Mouse (Mus musculus): Measurements from ENCODE around the gene Mgarp.
"Not testable (repeated sequence)": the region's sequence is repeated elsewhere in the genome, so short reads cannot be mapped to it uniquely, and the experiment has no call there.

Mgarp gene

DNA sequence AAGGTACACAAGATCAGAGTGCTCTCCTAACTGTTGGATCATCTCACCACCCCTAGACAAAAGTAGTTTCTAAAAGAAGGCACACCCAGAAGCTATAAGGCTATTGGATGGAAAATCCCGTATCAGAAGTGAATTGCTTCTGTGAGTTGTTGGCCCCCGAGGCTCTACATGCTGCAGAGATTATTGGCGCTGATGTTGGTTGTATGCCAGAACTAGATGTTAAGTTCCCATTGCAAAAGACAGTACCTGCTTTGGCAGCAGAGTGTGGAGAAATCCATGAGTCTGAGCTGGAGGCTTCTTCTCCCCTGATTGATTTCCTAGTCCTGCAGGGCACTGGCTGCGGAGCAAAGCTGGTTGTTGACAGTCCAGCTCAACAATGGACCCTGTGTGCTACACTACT is 28.5 kb downstream of the Mgarp start:
- no peak for DNase-seq (ENCODE audit: extremely low spot score, low spot score)

DNA sequence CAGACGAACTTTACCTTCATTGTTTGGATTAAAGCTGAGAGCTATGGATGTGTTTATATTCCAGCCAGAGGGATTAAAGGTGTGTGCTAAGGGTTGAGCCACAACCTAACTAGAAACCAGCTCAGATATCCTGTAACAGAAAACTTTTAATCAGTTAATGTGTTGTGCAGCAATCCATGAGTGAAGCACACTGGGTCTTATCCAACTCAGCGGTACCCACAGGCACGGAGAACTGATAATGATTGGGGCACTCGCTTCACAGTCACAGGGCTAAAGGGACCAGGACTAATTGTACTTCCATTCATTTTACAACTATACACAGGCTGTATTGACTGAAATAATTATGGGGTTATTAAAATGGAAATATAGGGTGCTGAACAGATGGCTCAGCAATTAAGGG is 29.6 kb downstream of the Mgarp start:
- no peak for DNase-seq (ENCODE audit: extremely low spot score, low spot score)

DNA sequence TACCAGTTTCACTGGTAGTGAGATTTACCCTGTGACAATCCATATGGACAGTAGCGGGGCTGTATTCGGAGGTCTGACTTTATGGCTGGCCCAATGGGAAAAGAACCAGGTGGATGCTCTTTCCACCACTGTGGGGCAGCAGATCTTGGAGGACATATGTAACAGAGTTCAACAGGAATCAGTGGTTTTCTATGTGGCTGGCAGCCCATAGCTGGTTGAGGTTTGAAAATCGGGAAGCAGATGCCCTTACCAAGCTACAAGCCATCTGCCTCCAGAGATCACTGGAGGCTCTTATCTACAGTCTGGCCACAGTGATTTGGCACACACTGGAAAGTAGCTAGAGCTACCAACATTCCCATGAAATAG is 31.0 kb downstream of the Mgarp start:
- DNase-seq (ENCODE audit: extremely low spot score, low spot score), result no peak

DNA sequence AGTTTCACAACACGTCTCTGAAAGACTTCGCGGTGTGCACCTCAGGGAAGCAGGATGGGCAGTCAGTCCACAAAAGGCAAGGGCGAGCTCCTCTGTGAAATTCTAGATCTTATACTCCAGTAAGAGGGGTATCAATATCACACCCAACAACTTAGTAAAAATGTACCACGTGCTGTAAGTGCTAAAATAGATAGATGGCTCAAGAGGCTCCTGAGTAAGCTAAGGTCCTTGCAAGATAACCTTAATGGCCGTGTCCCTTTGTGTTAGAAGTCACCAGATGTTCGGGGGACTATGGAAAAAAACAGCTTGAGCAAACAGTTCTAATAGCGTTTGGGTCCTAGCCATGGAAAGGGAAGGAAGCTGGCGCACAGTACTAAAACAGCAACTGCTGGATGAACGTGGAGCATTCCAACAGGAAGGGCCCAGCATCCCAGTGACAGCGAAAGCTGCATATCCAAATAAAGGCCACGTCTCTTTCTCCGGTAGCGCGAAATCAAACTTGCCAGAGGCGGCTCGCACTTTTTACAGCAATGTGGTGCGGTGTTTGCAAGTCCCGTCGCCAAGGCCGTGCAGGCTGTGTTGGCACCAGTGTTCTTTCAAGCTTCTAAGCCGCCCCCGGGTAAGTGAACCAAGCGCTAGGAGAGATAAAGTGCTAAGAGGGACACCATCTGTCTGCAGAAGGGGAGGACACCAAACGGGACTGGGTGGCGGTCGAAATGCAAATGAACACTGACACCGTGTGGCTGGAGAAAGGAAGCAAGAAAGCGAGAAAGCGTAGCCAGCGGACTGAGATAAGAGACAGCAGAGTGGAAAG is 31.6 kb downstream of the Mgarp start:
- peak; percentile 77 for DNase-seq (ENCODE audit: extremely low spot score, low spot score)

DNA sequence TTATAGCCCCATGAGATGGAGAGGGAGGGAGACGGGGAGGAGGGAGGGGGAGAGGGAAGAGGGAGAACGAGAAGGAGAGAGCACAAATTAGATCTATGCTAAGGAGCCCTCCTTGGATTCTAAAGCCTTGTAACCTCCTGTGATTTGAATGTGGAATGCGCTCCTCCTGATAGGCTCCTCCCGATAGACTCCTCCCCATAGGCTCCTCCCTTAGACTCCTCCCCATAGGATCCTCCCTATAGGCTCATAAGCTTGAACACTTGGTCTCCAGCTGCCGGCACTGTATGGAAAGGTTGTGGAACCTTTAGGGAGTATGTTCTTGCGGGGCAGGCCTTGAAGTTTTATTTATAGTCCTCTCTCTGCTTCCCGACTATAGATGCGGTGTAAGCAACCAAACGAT is 35.5 kb downstream of the Mgarp start:
- DNase-seq (ENCODE audit: extremely low spot score, low spot score), result no peak

DNA sequence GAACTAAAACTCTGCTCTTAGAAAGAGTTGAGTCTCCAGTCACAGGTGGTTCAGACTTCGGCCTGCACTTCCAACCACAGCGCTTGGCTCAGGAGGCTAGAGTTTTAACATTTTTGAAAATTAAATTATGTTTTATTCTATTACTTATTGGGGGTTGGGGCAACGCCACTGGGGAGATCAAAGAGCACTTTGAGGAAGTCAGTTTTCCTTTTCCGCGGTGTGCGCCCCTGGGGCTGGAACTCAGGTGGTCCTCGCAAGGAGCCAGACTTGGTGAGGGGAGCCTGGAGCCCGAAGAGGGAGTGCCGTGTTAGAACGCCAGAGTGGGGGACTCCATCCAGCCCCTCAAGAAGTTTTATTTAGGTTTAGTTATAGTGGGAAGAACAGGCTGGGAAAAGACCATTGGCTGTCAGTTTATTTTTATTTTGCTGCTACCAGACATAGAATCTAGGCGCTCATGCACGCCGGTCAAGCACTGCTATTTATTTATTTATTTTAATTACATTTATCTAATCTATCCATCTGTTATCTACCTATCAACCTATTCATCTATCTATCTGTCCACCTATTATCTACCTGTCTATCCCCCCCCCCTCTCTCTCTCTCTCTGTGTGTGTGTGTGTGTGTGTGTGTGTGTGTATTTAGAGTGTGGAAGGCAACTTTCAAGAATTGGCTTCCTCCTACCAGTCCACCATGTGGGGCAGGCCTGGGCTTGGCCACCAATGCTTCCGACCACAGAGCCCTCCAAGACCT is 36.8 kb downstream of the Mgarp start:
- DNase-seq (ENCODE audit: extremely low spot score, low spot score), result no peak

DNA sequence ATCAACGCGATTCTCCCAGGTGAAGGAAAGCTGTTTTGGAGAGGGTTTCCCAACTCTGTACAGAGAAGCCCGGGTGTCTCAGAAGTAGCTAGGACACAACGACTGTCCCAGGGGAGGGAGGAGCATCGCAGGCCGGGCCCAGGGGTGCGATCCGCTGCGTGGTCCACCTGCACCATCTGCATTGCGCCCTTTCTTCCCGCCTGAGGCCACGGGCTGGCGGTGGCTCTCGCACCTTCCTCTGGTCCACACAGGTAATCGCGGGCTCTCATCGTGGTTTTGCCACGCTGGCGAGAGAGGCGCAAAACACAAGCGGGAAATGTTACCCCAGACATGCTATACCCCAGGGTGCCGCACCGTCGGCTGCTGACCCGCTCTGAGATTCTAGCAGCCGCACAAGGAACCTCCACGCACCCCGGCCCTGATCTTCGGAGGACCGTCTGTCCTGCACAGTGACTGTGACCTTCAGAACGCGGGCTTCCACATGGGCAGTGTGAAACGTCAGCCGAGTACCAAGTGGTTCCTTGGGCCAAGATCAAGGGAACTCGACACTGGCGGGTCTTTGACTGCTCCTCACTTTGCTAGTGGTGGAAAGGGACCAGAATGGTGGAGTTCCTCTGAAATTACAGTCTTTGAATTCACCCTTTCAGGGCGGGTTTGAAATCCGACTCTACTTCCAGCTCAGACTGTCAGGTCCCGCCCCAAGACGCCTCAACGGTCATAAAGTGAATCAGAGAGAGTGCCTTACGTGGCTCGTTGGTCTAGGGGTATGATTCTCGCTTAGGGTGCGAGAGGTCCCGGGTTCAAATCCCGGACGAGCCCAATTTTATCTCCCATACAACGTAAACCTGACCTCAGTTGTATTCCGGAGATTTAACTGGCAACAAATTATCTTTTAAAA is 37.6 kb downstream of the Mgarp start:
- DNase-seq (ENCODE audit: extremely low spot score, low spot score), result peak; percentile 94

DNA sequence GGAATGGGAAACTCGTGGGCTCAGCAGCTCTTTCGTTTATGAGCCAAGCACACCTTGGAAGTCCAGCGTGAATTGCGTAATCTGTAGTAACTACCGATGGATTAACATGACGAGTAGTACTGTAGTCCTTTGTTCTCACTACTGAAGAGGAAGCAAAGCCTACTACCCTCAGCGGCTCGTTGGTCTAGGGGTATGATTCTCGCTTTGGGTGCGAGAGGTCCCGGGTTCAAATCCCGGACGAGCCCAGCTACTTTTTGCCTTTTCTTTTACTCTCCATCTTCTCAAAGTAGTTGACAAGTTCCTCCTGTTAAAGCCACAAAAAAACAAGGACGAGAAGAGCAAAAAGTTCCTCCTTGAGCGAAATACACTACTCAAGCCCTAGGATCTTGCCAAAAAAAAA is 38.4 kb downstream of the Mgarp start:
- peak; percentile 89 for DNase-seq (ENCODE audit: extremely low spot score, low spot score)

DNA sequence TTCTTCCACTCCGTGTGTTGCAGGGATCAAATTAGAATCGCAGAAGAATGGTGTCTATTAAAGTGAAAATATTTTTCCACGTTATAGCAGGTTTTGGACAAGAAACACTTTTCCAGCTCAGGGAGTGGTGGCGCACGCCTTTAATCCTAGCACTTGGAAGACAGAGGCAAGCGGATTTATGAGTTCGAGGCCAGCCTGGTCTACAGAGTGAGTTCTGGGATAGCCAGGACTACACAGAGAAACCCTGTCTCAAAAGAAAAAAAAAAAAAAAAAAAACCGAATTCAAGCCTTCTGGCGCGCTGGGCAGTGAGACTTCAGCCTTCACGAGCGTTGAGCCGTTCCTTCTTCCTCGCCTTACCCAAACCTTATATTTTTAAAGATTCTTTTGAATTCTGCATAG is 38.9 kb downstream of the Mgarp start:
- DNase-seq (ENCODE audit: extremely low spot score, low spot score), result peak; percentile 46

DNA sequence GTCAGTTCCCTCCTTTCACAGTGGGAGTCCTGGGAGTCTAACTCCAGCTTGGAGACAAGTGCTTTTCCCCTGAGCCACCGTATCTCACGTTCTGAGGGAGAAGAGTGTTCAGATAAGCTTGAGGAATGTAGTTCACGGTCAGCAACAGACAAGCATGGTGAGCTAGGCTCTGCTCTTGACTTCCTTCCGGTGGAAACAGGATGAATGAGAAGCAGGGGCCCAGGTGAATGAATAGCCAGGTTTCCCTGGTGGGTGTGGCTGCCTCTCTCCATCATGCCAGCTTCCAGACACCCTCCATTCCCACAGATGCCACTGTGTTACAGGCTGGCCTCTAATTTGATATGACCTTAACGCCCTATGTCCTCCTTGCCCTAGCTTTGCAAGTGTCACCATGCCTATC is 39.5 kb downstream of the Mgarp start:
- no peak for DNase-seq (ENCODE audit: extremely low spot score, low spot score)

DNA sequence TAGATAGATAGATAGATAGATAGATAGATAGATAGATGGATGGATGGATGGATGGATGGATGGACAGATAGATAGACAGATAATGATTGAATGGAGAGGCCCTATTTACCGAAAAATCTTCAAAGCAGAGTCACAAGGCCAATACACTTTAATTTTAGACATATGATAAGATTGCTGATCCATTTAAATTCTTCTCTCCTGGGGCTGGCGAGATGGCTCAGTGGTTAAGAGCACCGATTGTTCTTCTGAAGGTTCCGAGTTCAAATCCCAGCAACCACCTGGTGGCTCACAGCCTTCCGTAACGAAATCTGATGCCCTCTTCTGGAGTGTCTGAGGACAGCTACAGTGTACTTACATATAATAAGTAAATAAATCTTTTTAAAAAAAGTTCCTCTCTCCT is 41.6 kb downstream of the Mgarp start:
- DNase-seq (ENCODE audit: extremely low spot score, low spot score), result not testable (repeated sequence)

DNA sequence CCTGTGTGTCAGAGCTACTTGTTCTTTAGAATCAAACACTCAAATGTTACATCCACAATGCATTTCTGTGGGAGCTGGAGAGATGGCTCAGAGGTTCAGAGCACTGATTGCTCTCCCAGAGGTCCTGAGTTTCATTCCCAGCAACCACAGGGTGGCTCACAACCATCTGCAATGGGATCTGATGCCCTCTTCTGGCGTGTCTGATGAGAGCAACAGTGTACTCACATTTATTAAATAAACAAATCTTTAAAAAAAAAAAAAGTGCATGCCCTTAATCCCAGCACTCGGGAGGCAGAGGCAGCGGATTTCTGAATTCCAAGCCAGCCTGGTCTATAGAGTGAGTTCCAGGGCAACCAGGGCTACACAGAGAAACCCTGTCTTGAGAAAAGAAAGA is 42.5 kb downstream of the Mgarp start:
- DNase-seq (ENCODE audit: extremely low spot score, low spot score), result no peak

DNA sequence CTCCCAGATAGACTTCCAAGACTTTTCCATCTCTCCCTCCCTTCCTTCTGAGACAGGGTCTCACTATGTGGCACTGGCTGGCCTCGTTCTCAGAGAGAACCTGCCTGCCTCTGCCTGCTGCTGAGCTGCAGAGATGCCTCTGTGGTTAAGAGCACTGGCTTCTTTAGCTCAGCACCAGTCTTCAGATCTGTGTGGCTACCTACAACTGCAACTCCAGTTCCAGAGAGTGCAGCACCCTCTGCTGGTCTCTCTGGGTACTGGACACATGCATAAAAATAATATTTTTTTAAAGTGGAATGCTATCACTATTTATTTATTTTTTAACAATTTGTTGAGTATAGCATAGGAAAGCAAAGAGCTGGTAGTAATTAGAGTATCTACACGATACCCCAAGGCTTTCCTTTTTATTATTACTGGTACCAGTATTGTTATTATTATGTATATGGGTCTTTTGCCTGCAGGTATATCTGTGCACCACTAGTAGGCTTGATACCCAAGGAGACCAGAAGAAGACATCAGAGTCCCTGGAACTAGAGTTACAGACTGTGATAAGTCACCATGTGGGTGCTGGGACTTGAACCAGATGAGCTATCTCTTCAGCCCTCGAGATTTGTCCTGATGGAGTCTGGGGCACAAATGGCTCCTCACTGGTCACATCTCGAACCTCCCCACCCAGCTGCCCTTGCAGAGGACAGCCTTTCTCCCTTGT is 43.1 kb downstream of the Mgarp start:
- peak; percentile 43 for DNase-seq (ENCODE audit: extremely low spot score, low spot score)

DNA sequence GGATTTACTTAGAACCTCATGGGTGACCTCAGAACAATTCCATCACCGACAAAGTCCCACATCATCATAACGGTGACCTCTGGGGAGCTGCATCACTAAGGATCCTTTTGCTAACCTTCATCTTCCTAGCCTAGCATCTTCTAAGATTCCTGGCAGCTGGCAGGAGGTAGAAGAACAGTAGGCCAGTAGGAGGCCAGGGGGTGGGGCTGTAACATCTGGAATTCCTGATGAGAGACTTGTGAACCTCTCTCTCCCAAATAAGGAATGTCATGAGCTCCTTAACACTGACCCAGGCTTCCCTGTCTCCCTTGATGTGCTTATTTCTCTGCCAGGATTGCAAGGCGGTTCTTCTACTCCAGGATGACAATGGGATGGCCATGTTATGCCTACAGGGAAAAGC is 45.7 kb downstream of the Mgarp start:
- no peak for DNase-seq (ENCODE audit: extremely low spot score, low spot score)

DNA sequence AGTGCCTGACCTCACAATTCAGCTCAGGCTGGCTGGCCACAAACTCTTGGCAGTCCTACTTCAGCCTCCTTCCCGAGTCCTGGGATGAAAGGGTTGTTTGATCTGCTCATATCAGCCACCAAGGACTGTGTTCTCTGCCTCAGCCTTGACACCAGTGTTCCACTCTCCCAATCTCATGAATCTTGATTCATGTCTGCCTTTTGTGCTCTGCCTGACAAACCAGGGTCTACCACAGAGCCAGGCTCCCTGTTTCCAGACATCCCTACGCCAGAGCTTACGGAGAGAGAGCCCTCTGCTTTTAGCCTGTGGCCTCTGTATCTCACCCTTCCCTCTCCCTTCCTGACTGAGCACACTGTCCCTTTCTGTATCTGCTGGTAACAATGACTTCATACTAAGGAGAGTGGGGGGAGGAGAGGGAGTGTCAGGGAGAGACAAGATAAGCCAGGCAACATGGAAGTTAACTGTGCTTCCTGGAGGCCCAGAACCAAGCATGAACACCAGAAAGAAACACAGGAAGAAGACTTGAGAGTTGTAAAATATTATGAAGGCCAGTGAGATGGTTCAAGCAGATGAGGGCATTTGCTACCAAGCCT is 47.8 kb downstream of the Mgarp start:
- DNase-seq (ENCODE audit: extremely low spot score, low spot score), result no peak

DNA sequence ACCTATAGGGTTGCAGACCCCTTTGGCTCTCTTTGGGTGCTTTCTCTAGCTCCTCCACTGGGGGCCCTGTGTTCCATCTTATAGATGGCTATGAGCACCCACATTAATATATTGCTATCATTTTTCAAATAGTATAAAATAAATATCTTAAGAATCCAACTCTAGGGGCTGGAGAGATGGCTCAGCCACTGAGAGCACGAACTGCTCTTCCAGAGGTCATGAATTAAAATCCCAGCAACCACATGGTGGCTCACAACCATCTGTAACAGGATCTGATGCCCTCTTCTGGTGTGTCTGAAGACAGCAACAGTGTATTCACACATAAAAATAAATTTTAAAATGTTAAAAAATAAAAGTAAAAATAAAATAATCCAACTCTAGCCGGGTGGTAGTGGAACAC is 51.5 kb downstream of the Mgarp start:
- DNase-seq (ENCODE audit: extremely low spot score, low spot score), result not testable (repeated sequence)

DNA sequence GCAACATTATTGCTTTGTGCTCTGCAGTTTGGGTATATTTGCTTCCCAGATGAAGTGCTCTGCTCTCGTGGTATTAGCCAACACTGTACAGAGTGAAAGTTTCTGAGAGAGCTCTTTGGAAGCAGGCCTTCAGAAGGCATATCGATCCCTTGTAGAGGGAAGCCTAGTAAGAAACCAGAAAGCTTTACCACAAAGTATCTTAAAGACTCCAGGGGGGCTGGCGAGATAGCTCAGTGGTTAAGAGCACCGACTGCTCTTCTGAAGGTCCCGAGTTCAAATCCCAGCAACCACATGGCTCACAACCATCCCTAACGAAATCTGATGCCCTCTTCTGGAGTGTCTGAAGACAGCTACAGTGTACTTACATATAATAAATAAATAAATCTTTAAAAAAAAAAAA is 52.4 kb downstream of the Mgarp start:
- DNase-seq (ENCODE audit: extremely low spot score, low spot score), result not testable (repeated sequence)

DNA sequence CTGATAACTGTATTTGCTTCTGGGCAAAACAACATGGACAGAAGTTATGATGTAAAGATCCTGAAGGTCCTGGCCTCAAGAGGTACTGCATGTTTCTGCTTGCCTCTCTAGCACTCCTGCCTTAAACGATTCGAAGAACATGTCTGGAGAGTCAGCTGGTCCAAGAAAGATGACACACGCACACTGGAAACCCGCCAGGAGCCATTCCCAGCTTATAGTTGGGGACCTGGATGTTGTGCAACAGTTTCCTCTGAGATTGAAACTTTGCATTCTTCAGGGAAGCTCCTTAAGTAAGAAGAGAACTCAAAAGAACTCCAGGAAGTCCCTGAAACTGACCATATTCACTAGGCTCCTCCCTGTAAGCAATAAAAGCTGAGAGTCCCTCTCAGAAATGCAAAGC is 53.3 kb downstream of the Mgarp start:
- DNase-seq (ENCODE audit: extremely low spot score, low spot score), result no peak

DNA sequence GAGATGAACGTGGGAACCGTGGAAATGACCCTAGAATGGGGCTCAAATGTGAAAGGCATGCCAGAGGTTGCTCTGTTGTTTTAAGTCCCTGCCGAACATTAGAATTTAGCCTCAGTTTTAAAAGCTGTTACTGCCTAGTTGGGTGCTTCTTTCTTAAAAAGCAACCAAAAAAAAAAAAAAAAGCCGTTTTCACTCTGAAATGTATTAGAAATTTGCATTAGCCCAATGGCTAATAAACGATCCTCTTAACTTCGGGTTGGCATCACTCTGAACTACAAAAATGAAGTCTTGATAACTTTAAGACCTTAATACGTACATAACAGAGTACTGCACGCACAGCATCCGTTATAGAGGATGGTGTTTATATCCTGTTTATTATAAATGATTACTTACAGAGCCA is 54.4 kb downstream of the Mgarp start:
- no peak for DNase-seq (ENCODE audit: extremely low spot score, low spot score)

DNA sequence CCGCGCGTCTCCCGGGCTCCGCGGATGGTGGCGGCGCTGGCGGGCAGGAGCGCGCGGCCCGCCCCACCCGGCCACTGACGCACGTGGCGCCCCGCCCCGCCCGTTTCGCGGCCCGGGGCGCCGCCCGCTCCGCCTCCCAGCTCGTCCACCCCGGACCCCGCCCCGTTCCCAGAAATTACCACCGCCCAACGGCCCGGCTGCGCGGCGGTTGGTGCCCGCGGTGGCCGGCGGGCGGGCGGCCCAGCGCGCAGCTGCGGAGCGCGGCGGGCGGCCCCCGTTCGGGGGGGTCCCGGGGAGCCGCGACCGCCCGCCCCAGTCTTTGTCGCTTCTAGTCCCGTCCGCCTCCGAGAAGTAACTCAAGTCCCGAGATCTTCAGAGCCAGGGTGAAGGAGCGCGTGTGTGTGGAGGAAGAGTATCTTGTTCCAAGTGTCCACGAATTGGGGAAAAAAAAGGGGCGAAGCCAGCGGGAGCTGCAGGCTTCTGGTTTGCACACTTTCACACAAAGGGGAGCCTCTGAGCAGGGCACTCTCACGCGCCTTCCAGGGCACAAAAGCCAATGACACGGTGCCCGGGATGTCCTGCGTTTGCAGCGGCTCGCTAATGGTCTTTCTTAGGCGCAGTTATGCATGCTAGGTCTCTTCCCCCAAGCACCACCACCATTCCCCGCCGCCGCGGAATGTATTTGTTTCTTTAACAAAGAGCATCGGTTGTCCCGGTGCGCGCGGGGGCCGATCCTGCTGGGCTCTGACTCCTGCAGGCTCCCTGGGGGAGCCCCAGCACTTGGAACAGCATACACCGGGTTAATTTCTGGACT is 55.1 kb downstream of the Mgarp start:
- peak; percentile 87 for DNase-seq (ENCODE audit: extremely low spot score, low spot score)
